Mouse (Mus musculus) heart, postnatal 0 days (tissue): Measurements from ENCODE around the gene Dixdc1.

Experiments
- CTCF ChIP-seq: IDR thresholded peaks from 2 replicates; pipeline ENCODE4 v1.5.1; 2016; ENCODE audit warnings: antibody characterized with exemption, control low read depth, low read depth
- EP300 ChIP-seq: IDR thresholded peaks from 2 replicates; pipeline ENCODE4 v1.6.1; 2016; ENCODE audit warnings: antibody characterized with exemption, low read depth

GRCm38 (mm10) chr9:50700921-50701691 is 38.2 kb downstream of the Dixdc1 start:
- 0 out of 2 replicates have a peak, but pooled peaks have one; percentile 8 for TF ChIP-seq CTCF
- no peak for TF ChIP-seq EP300
